Mouse (Mus musculus): Measurements from ENCODE around the gene Prmt6.

Prmt6 gene

DNA sequence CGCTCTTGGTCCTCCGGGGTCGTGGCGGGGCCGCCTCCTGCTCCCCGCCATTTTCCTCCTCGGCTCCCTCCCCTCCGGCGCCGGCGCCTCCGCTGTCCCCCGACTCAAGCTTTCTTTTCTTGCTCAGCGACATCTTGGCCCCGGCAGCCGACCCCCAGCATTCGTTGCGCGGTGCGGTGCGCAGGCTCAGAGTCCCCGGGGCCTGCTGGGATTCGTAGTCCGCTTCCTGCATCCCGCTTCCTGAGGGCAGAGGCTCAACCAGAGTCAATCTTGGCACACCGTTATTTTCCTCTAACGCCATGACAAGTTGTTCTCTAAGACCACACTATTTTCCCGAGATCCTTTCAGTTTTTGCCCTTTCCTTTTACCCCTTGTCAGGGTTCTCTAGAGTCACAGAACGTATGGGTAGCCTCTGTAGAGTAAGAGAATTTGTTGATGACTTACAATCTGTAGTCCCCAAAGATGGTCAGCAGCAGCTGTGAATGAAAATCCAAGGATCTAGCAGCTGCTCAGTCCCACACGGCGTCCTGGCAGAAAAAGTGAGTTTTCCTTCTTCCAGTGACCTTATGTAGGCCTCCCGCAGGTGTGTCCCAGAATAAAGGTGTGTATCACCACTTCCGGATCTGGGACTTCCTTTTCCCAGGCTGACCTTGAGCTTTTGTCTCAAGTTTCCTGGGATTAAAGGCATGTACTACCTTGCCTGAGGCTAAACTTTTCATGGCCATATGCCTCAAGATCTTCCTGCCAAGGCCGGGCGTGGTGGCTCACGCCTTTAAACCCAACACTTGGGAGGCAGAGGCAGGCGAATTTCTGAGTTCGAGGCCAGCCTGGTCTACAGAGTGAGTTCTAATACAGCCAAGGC is at the start of gene Prmt6:
Gene Prmt6 (minus strand): TSS at position 160 of the 862 bp plus-strand sequence.
- in situ Hi-C loops (cut with MboI; ENCODE audit: low pct_unique_long_range_greater_than_20kb in 1 of 2, low sequenced_read_pairs in 2 of 2, unreplicated experiment in 1 of 2): no loop called here

GRCm38 (mm10) chr3:110290485-110291045 is 39.8 kb upstream of the Prmt6 start:
- in situ Hi-C loops (cut with MboI; ENCODE audit: low pct_unique_long_range_greater_than_20kb in 1 of 2, low sequenced_read_pairs in 2 of 2, unreplicated experiment in 1 of 2): no loop called here

DNA sequence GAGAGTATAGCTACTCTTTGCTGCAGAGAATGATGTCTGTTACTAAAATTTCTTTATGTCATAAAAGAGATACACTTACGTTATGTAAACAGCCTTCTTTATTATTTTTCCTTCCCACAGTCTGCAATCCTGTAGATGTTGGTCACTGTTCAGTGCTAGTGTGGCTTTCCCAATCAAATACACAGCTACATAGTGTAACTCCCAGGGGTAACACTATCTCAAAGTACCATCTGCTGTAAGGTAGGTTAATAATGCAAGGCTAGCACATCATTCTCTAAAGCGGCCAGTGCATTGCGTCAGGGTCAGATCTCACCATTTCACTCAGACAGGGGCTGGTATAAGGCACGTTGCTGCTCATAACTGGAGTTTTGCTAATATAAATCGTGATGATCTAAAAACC is 31.9 kb upstream of the Prmt6 start:
- in situ Hi-C loops (cut with MboI; ENCODE audit: low pct_unique_long_range_greater_than_20kb in 1 of 2, low sequenced_read_pairs in 2 of 2, unreplicated experiment in 1 of 2): no loop called here

- in situ Hi-C loops (cut with MboI; ENCODE audit: low pct_unique_long_range_greater_than_20kb in 1 of 2, low sequenced_read_pairs in 2 of 2, unreplicated experiment in 1 of 2): no loop called here
Observed at GRCm38 (mm10) chr3:110267790-110268189, 17.0 kb upstream of the Prmt6 start.

GRCm38 (mm10) chr3:110253105-110253504 is 2.3 kb upstream of the Prmt6 start:
- in situ Hi-C loops (cut with MboI; ENCODE audit: low pct_unique_long_range_greater_than_20kb in 1 of 2, low sequenced_read_pairs in 2 of 2, unreplicated experiment in 1 of 2): no loop called here

DNA sequence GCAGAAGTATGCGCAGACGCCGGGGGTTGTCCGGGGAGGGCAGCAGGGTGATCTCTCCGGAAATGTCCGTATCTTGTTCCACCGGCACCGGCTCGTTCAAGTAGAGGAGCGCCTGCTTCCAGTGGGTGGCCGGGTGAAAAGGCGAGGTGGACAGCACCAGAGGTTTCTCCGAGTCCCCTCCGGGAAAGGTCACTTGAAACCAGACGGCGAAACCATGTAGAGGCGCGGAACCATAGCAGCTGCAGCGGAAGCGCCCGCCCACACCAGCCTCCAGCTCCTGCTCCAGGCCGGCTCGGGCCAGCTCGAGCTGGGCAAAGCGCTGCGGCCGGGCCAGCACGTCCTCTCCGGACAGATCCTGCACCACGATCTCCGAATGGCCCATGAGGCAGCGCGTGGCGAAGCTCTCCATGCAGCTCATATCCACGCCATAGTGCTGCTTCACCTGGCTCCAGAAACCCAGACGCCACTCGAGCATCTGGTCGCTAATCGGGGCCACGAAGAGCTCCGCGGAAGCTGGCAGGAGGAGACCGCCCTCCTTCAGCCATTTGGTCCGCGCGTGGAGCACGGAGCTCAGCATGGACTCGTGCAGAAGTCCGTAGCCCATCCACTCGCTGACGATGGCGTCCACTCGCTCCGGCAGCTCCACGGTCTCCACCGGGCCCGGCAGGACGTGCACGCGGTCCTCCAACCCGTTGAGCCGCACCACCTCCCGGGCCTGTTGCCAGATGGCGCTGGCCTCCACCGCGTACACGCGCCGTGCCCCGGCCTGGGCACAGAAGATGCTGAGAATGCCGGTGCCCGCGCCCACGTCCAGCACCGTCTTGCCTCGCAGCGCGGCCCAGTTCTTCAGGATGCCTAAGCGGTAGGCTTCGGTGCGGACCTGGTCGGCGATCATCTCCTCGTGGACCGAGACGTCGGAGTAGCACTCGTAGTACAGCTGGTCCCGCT is 633 bp downstream of the Prmt6 start:
- in situ Hi-C loops (cut with MboI; ENCODE audit: low pct_unique_long_range_greater_than_20kb in 1 of 2, low sequenced_read_pairs in 2 of 2, unreplicated experiment in 1 of 2): no loop called here

GRCm38 (mm10) chr3:110236819-110237463 is 13.9 kb downstream of the Prmt6 start:
- in situ Hi-C loops (cut with MboI; ENCODE audit: low pct_unique_long_range_greater_than_20kb in 1 of 2, low sequenced_read_pairs in 2 of 2, unreplicated experiment in 1 of 2): no loop called here
